Mouse (Mus musculus) large intestine, adult 2 months (tissue): Measurements from ENCODE around the gene Ccdc159. TPM values are rescaled to one million over a fixed set of nuclear protein-coding genes. Genes with fewer than 3 reads are reported as not detected.

Experiments used
- DNase-seq: peaks from one replicate; pipeline ENCODE4 v3.0.0-alpha.2; 2012; ENCODE audit warnings: low read depth, low spot score
- WGBS: fragments of 180-500 bp; shearing (Covaris S2); methylation state at CpG from one replicate; pipeline ENCODE4 v1.1.7; 2018; 5-methylcytosine and 5-hydroxymethylcytosine counted together
- polyA plus RNA-seq: library from polyadenylated mRNA; depleted of rRNA; stranded (reverse); fragments of >200 nt; gene quantifications from 2 replicates; pipeline ENCODE4 v1.2.3, GENCODE M21; 2012

Ccdc159 gene
- polyA plus RNA-seq, 1 experiment: 0.98 TPM

DNA sequence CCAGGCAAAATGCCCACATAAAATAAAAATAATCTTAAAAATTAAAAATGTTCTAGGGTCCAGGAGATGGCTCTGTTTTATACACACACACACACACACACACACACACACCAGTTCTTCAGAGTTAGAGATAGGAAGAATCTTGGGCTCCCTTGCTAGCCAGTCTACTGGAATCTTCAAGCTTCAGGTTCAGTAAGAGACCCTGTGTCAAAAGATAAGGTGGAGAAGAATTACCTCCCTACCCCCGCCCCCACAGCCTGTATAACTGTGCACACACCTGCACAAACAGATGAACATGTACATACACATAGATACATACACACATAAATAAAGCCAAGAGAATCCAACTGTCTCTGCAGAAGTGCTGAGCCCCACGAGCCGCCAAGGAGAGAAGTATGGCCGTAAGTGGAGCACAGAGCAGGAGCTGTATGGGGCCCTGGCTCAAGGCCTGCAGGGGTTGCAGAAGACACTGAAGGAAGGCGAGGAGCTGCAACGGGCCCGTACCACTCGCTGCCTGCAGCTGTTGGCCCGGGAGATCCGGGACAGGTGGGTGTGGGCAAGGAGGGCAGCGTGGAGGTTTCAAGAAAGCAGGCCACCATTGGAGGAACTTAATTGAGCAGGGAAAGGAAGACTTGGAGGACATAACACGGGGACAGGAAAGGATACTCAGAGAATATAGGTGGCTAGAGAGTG lies 5.3 kb downstream of the Ccdc159 start:
- 54% methylated on average over 12 of the region's 12 CpGs for whole genome bisulfite sequencing
- DNase-seq: no peak

DNA sequence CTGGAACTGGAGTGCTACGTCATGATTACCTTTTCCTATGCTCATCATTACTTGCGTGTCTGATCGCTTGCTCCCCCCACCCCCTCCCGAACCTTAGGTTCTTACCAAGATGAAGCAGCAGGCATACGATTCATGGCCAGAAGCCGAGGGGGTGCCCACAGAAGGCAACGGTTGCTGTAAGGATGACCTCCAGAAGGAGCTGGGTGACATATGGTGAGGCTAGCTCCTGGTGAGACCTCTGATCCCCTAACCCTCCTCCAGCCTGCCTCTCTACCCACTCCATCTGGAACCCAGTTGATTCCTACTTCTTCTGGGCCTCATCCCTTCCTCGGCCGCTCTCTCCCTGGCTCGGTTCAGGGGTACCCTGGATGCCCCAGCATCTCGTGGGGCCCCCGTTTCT lies 6.8 kb downstream of the Ccdc159 start:
- DNase-seq: no peak
- 93% methylated on average over 12 of the region's 12 CpGs for WGBS

- DNase-seq: no peak
- WGBS: 84% methylated on average over 7 of the region's 7 CpGs
Observed at GRCm38 (mm10) chr9:21935466-21936131, 8.3 kb downstream of the Ccdc159 start.

GRCm38 (mm10) chr9:21936692-21937570 lies 9.7 kb downstream of the Ccdc159 start, which contains the start of gene Plppr2:
TSS of gene Plppr2 (plus strand) at chr9:21937033.
- 3% methylated on average over 43 of the region's 43 CpGs for WGBS
- peak; percentile 71 for DNase-seq

GRCm38 (mm10) chr9:21937711-21938175 lies 10.5 kb downstream of the Ccdc159 start:
- DNase-seq: no peak
- WGBS: 93% methylated on average over 4 of the region's 4 CpGs

DNA sequence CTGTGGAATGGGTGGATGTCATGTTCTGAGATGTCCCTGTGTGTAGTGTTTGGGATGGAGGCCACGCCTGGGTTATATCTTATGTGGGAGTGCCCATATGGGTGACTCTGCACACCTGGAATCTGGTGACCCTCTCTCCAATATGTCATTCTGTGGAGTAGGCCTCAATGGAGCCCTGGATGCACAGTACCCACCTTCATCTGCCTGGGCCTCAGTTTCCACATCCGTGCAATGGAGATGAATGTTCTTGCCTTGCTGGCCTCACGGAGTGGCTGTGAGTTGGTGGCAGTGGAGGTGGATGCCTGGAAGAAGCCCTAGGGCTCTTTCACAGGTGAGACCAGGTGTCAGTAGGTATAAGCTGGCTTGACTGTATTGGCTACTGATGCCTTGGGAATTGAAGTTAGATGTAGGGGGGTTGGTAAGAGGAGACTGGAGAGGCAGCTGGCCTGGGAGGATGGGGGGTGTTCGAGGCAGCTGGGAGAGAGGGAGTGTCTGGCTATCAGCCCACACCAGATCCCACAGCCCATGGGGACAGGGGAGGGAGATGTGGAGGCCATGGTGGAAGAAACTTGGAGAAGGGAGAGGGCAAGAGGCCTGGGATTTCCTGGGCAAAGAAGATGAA lies 11.1 kb downstream of the Ccdc159 start:
- no peak for DNase-seq
- 87% methylated on average over 4 of the region's 4 CpGs for WGBS

- WGBS: 68% methylated on average over 12 of the region's 12 CpGs
Observed at GRCm38 (mm10) chr9:21943046-21943445, 15.8 kb downstream of the Ccdc159 start.

GRCm38 (mm10) chr9:21943638-21944037 lies 16.4 kb downstream of the Ccdc159 start:
- DNase-seq: no peak
- WGBS: 51% methylated on average over 12 of the region's 12 CpGs

More at GRCm38 (mm10) chr9:21943046-21943445, 15.8 kb downstream of the Ccdc159 start:
- no peak for DNase-seq

- 21% methylated on average over 23 of the region's 23 CpGs for WGBS
- no peak for DNase-seq
Observed at GRCm38 (mm10) chr9:21944267-21944666, 17.0 kb downstream of the Ccdc159 start.

DNA sequence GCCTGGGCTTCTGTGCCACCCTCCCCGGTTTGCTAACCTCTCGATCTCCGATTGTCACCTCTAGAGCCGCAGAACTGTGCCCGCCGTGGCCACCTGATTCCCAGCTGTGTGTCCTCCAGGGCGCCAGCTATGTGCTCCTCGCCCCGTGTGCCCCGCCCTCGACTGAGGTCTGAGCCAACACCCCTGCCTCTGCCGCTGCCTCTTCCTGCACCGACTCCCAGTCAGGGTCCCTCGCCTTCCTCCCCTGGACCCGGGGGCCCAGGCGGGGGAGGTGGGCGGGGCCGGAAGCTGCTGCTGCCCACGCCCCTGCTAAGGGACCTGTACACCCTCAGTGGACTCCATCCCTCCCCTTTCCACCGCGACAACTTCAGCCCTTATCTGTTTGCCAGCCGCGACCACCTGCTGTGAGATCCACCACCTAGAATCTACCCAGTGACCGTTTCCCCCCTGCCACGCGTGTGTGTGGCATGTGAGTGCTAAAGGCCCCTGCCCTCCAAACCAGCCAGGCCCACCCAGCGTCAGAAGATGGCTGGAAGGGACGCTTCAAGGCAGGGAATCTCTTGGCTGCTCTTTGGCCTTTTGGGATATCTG lies 20.4 kb downstream of the Ccdc159 start:
- 9% methylated on average over 28 of the region's 28 CpGs for WGBS
- DNase-seq: no peak

GRCm38 (mm10) chr9:21948146-21948545 lies 20.9 kb downstream of the Ccdc159 start:
- WGBS: 57% methylated on average over 8 of the region's 8 CpGs
- DNase-seq: no peak

GRCm38 (mm10) chr9:21948790-21949189 lies 21.5 kb downstream of the Ccdc159 start:
- no peak for DNase-seq
- 65% methylated on average over 6 of the region's 6 CpGs for whole genome bisulfite sequencing

DNA sequence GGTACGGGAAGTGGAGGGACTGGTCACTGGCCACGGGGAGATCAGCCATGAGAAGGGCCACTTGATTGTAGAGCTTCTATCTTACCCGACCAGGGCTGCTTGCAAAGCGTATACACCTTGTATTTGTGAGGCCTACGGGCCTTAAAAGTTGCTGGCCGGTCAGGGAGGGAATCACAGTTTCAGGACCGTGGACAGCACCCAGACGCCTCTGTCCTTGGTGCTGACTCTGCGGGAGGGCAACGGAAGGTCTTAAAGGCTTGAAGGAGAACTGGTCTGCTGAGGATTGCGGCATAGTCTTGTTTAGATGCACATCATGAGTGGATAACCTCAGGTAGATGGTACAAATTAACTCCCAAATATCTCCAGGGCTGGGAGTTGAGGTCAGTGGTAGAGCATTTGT lies 23.1 kb downstream of the Ccdc159 start:
- whole genome bisulfite sequencing: 15% methylated on average over 11 of the region's 11 CpGs
- DNase-seq: no peak

DNA sequence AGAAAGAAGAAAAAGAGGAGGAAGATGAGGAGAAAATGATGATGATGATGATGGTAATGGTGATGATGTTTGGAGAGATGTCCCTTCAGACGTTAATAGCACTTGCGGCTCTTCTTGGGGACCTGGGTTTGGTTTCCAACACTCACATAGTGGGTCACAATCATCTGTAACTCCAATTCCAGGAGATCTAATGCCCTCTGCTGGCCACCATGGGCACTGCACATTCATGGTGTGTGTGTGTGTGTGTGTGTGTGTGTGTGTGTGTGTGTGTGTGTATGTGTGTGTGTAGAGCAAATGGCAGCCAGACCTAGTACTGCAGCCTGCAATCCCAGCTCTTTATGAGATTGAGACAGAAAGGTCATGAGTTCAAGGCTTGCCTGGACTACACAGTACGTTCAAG lies 24.7 kb downstream of the Ccdc159 start:
- no peak for DNase-seq
- WGBS: 73% methylated on average over 3 of the region's 3 CpGs

DNA sequence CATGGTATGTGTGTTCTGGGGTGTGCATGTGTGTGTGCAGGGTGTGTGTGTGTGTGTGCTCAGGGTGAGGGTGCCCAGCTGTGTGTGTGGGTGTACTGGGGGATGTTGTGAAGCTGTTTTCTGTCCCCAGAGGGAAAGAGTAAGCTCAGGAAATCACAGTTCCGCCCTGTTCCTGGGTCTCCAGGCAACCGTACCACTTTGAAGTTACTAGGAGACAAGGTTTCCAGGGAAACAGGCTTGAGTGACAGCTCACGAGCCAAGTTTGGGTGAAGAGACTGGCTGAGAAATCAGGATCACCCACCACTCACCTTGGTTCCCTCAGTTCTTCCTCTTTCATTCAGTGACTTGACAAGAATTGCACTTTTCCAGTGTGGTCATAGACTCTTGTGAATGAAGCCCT lies 26.3 kb downstream of the Ccdc159 start:
- WGBS: 33% methylated on average over 3 of the region's 3 CpGs
- no peak for DNase-seq

DNA sequence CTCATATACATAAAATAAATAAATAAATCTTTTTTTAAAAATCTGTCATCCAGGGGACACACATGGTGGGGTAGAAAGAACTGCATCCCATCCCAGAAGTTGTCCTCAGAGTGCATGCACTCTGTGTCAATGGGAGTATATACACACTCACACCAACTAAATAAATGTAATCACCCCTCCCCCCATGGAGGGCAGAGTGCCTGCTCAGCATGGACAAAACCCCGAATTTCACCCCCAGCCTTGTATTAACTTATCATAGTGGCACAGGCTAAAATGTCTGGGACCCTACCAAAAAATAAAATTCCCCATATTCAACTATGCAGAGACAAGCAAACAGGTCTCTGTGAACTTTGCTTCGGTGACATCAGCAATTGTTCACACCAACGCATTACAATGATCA lies 27.4 kb downstream of the Ccdc159 start:
- no peak for DNase-seq
- WGBS: 51% methylated on average over 3 of the region's 3 CpGs

- DNase-seq: no peak
- WGBS: under 1% methylated on average over 18 of the region's 18 CpGs
Observed at GRCm38 (mm10) chr9:21955225-21955569, 27.9 kb downstream of the Ccdc159 start.

- peak; percentile 91 for DNase-seq
- under 1% methylated on average over 54 of the region's 54 CpGs for WGBS
Observed at GRCm38 (mm10) chr9:21955570-21956281, 28.5 kb downstream of the Ccdc159 start, which contains the start of gene Swsap1. TSS of gene Swsap1 (plus strand) at chr9:21955755.

DNA sequence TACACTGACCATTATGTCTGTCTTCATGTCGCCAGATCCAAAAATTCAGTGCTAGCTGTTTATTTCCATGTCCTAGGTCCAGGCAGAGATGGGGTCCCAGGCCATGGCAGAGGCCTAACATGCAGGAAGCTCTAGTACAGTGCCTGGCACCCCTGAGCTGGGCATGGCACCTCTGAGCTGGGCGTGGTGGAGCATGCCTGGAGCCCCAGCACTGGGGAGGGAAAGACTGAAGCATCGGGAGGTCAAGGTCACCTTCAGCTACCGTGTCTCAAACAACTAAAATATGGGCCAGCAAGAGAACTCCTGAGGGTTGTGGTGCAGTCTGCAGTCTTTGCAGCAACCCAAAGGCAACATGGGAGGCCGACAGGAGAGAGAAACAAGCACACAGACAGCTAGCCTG lies 31.1 kb downstream of the Ccdc159 start:
- 69% methylated on average over 5 of the region's 5 CpGs for whole genome bisulfite sequencing
- DNase-seq: no peak
